Mouse (Mus musculus) lung, embryonic 14.5 days (tissue): ENCODE measurements around the gene Cadm1. TPM values are rescaled to one million over a fixed set of nuclear protein-coding genes. Genes with fewer than 3 reads are reported as not detected.

Source experiments
- ATAC-seq: fragments of 200-750 bp; cut with Nextera tagmentation; 2 replicates; pipeline ENCODE4 v1.8.0; 2017; ENCODE audit warnings: mild to moderate bottlenecking, moderate TSS enrichment, moderate library complexity; ENCODE audit not compliant: insufficient read depth
- DNase-seq: peaks from one replicate; pipeline ENCODE4 v3.0.0-alpha.2; 2015
- H3K27ac ChIP-seq: fragments of 300-500 bp; sonication (generic); 2 replicates; pipeline ENCODE4 v1.5.1; 2014; ENCODE audit warnings: low read depth, mild to moderate bottlenecking, moderate library complexity
- H3K27me3 ChIP-seq: fragments of 300-500 bp; sonication (generic); 2 replicates; pipeline ENCODE4 v1.6.1; 2014; ENCODE audit warnings: low read length, control low read depth; ENCODE audit not compliant: insufficient read depth
- H3K36me3 ChIP-seq: fragments of 300-500 bp; sonication (generic); 2 replicates; pipeline ENCODE4 v1.6.1; 2014; ENCODE audit warnings: control low read depth; ENCODE audit not compliant: insufficient read depth
- H3K4me1 ChIP-seq: fragments of 300-500 bp; sonication (generic); 2 replicates; pipeline ENCODE4 v1.6.1; 2014; ENCODE audit warnings: antibody characterized with exemption, control low read depth; ENCODE audit not compliant: insufficient read depth
- H3K4me2 ChIP-seq: fragments of 300-500 bp; sonication (generic); 2 replicates; pipeline ENCODE4 v1.6.1; 2014; ENCODE audit warnings: mild to moderate bottlenecking
- H3K4me3 ChIP-seq: fragments of 300-500 bp; sonication (generic); 2 replicates; pipeline ENCODE4 v1.5.1; 2014; ENCODE audit warnings: low read depth, low read length
- H3K9ac ChIP-seq: fragments of 300-500 bp; sonication (generic); 2 replicates; pipeline ENCODE4 v1.6.1; 2014
- H3K9me3 ChIP-seq: fragments of 300-500 bp; sonication (generic); 2 replicates; pipeline ENCODE4 v1.6.1; 2016; ENCODE audit warnings: low read depth, low read length, control low read depth
- CTCF ChIP-seq: IDR thresholded peaks from 2 replicates; pipeline ENCODE4 v1.5.1; 2016; ENCODE audit warnings: antibody characterized with exemption, low read depth
- WGBS: fragments of 180-500 bp; shearing (Covaris S2); extraction: QIAGEN DNeasy Blood & Tissue Kit; methylation state at CpG from one replicate; pipeline ENCODE4 v1.1.7; 2014; 5-methylcytosine and 5-hydroxymethylcytosine counted together
- polyA plus RNA-seq: library from polyadenylated mRNA; unstranded; fragments of >200 nt; fragmentation: Nextera tagmentation; extraction: Ambion mirVana; gene quantifications from 2 replicates; pipeline ENCODE4 v1.2.1, GENCODE M21; 2014

Gene Cadm1
- polyA plus RNA-seq, 1 experiment from 2014 or later = 94.5 TPM

GRCm38 (mm10) chr9:47530922-47531850 is 1.2 kb downstream of the Cadm1 start:
- no peaks in the 10 kb centered on the region for H3K4me1 ChIP-seq
- ATAC-seq (peak; percentile 7; the same call in 1 of the 2 replicates), DNase-seq (peak; percentile 74)
- no peaks in the 10 kb centered on the region for H3K9me3 ChIP-seq
- H3K4me2 ChIP-seq = peak overlapping the region; percentile 89
- peak overlapping the region; percentile 64 for H3K9ac ChIP-seq
- H3K36me3 ChIP-seq = no peaks in the 10 kb centered on the region
- peak overlapping the region; percentile 69 for H3K27ac ChIP-seq
- TF ChIP-seq CTCF = no peak
- WGBS = under 1% methylated on average over 102 of the region's 110 CpGs
- H3K27me3 ChIP-seq = peaks cover 46% of the 10 kb centered on the region
- peak overlapping the region; percentile 67 for H3K4me3 ChIP-seq

DNA sequence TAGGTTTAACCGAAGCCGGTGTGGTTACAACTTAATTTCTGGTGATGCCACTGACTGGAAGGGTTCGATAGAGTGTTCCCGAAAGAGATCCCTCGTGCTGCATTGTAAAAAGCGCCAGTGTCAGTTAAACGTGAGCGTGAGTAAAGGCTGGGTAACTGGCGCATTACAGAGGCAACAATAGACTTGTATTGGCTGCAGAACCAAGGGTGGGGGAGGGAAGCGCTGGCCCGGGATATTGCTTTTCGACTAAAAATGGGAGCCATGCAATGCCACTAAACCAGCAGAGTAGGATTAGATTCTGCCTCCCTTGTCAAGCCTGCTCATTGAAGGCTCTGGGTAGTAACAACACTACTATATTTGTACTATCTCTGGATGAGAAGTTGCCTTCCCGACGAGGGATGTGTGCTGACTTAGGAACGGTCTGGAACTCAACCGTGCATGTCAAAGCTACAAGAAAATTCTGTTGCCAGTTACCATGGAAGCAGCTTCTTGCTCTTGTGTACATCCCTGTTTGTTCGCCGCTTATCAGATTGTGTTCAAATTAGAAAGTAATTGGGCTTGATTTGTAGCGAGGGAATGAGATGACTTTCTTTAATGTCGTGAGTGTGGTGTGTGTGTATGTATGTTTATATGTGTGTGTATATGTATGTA is 2.4 kb downstream of the Cadm1 start:
- Histone ChIP-seq H3K27ac (no peak overlapping the region), H3K36me3 (no peaks in the 10 kb centered on the region), H3K4me2 (peak overlapping the region; percentile 89), H3K27me3 (peaks cover 46% of the 10 kb centered on the region), H3K4me3 (peak overlapping the region; percentile 67), H3K9me3 (no peaks in the 10 kb centered on the region), H3K4me1 (no peaks in the 10 kb centered on the region), H3K9ac (peak overlapping the region; percentile 64)
- DNase-seq = peak; percentile 40
- no peak for ATAC-seq
- no peak for TF ChIP-seq CTCF
- 5% methylated on average over 20 of the region's 20 CpGs for WGBS

- H3K36me3 ChIP-seq = no peaks in the 10 kb centered on the region
- no peak overlapping the region for H3K27ac ChIP-seq
- DNase-seq (no peak), ATAC-seq (no peak)
- H3K4me1 ChIP-seq = no peaks in the 10 kb centered on the region
- no peak for TF ChIP-seq CTCF
- H3K4me3 ChIP-seq = no peak overlapping the region
- whole genome bisulfite sequencing = 30% methylated on average over 8 of the region's 8 CpGs
- no peak overlapping the region for H3K9ac ChIP-seq
- peak overlapping the region; percentile 89 for H3K4me2 ChIP-seq
- peaks cover 46% of the 10 kb centered on the region for H3K27me3 ChIP-seq
- no peaks in the 10 kb centered on the region for H3K9me3 ChIP-seq
Observed at GRCm38 (mm10) chr9:47533461-47533860, 3.5 kb downstream of the Cadm1 start.

GRCm38 (mm10) chr9:47534573-47535475 is 4.9 kb downstream of the Cadm1 start:
- ATAC-seq (no peak), DNase-seq (no peak)
- no peaks in the 10 kb centered on the region for H3K4me1 ChIP-seq
- WGBS = 84% methylated on average over 11 of the region's 11 CpGs
- H3K27me3 ChIP-seq = peaks cover 46% of the 10 kb centered on the region
- no peaks in the 10 kb centered on the region for H3K9me3 ChIP-seq
- no peak overlapping the region for H3K9ac ChIP-seq
- H3K4me3 ChIP-seq = no peak overlapping the region
- H3K4me2 ChIP-seq = no peak overlapping the region
- no peaks in the 10 kb centered on the region for H3K36me3 ChIP-seq
- no peak for TF ChIP-seq CTCF
- no peak overlapping the region for H3K27ac ChIP-seq

- no peak for TF ChIP-seq CTCF
- no peak overlapping the region for H3K27ac ChIP-seq
- H3K9ac ChIP-seq = no peak overlapping the region
- no peak for DNase-seq
- H3K4me1 ChIP-seq = no peaks in the 10 kb centered on the region; the same call in 1 of the 2 replicates
- no peaks in the 10 kb centered on the region for H3K36me3 ChIP-seq
- H3K4me3 ChIP-seq = no peak overlapping the region
- WGBS = 24% methylated on average over 7 of the region's 7 CpGs
- H3K9me3 ChIP-seq = no peaks in the 10 kb centered on the region
- H3K4me2 ChIP-seq = no peak overlapping the region
- H3K27me3 ChIP-seq = peaks cover 10% of the 10 kb centered on the region; the same call in 1 of the 2 replicates
- ATAC-seq = no peak
Observed at GRCm38 (mm10) chr9:47545245-47545644, 15.3 kb downstream of the Cadm1 start.

DNA sequence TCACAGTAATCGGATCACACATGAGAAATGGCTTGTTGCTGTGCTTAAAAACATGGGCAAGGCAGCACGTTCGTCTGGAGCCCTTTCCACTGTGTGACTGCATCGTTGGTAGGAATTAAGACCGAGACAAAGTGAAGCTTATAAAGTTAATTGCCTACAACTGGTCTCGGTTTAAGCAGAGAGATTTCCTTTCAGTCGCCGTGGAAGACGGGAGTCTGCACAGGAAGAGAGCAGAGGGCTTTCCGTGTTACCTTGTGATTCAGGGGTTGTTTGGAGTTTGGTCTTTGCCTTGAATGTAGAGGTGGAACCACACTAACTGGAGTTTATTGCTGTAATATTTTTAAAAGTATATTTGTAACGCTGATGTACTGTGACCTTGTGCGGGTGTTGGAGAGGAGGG is 15.7 kb downstream of the Cadm1 start:
- Histone ChIP-seq H3K4me1 (no peaks in the 10 kb centered on the region; the same call in 1 of the 2 replicates), H3K9me3 (no peaks in the 10 kb centered on the region), H3K9ac (no peak overlapping the region), H3K27me3 (peaks cover 10% of the 10 kb centered on the region; the same call in 1 of the 2 replicates), H3K4me3 (no peak overlapping the region), H3K27ac (no peak overlapping the region), H3K36me3 (no peaks in the 10 kb centered on the region), H3K4me2 (0 out of 2 replicates have a peak overlapping the region, but pooled peaks have one; percentile 16)
- DNase-seq = no peak
- no peak for TF ChIP-seq CTCF
- 25% methylated on average over 12 of the region's 12 CpGs for WGBS
- no peak for ATAC-seq
